Comparison of ENCODE assay signal across 13 mouse cellular contexts in the genomic region with DNA sequence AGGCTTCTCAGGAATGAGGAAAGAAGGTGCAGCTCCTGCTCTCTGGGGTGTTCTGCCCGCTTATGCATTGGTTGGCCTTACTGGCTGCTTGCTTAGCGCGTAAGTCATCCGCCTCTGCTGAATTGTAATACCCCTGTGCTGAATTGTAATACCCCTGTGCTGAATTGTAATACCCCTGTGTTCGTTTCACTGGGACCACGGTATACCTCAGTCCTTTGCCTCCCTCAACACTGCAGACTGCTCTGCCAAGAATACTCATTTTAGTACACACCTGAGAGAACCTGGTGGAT. TPM values are rescaled to one million over a fixed set of nuclear protein-coding genes. Genes with fewer than 3 reads are reported as not detected.
DNase-seq lines count a peak whose midpoint lies in the region; ATAC-seq lines count a peak whose summit lies in the region.
"Had no signal": no experiment of that assay in that cellular context is flagged by ENCODE, and none has a peak within 500 bp of the region (broad histone marks: within the 10 kb centered on the region; RNA-seq: fewer than 3 reads in every experiment).

No protein-coding gene starts in this region.

- intact Hi-C loops in heart, postnatal 25 days (cut with DNase I): no loop called here

- H3K9me3 ChIP-seq in heart, embryonic 13.5 days: no peaks in the 10 kb centered on the region
- H3K9me3 ChIP-seq in neural tube, embryonic 12.5 days: no peaks in the 10 kb centered on the region
- H3K9me3 ChIP-seq in kidney, embryonic 14.5 days (ENCODE audit: control insufficient read depth, low read length): no peaks in the 10 kb centered on the region
- H3K9me3 ChIP-seq in neural tube, embryonic 15.5 days (replicated peaks): no peaks in the 10 kb centered on the region
- H3K9me3 ChIP-seq: limb, embryonic 15.5 days had no signal

- H3K27ac ChIP-seq in heart, embryonic 13.5 days (replicated peaks): peak overlapping the region; percentile 99
- no peak overlapping the region for H3K27ac ChIP-seq in neural tube, embryonic 12.5 days
- no peak overlapping the region for H3K27ac ChIP-seq in kidney, embryonic 14.5 days (ENCODE audit: low read depth, low read length)
- H3K27ac ChIP-seq in neural tube, embryonic 15.5 days (replicated peaks): no peak overlapping the region

- DNase-seq in heart, postnatal 25 days (ENCODE audit: low spot score): no peak
- DNase-seq in neural tube, embryonic 10.5 days (ENCODE audit: extremely low spot score, low spot score): no peak
- no peak for DNase-seq in ovary, postnatal 36 days (ENCODE audit: low spot score)
- DNase-seq in ovary, postnatal 14 days (ENCODE audit: low spot score): no peak
- DNase-seq: lung, postnatal 4 days; spleen, adult 18-20 months; thymus, adult 2 months had no signal

- 83% methylated on average over 6 of the region's 6 CpGs for WGBS in heart, embryonic 13.5 days
- 84% methylated on average over 6 of the region's 6 CpGs for WGBS in neural tube, embryonic 12.5 days
- WGBS in kidney, embryonic 14.5 days: 77% methylated on average over 6 of the region's 6 CpGs
- WGBS in neural tube, embryonic 15.5 days: 77% methylated on average over 6 of the region's 6 CpGs

- H3K4me1 ChIP-seq in heart, embryonic 13.5 days: peaks cover 53% of the 10 kb centered on the region
- H3K4me1 ChIP-seq in neural tube, embryonic 12.5 days: peaks cover 5% of the 10 kb centered on the region; the same call in 1 of the 2 replicates
- H3K4me1 ChIP-seq in kidney, embryonic 14.5 days (ENCODE audit: control insufficient read depth, insufficient read depth, low read length): peaks cover 4% of the 10 kb centered on the region; the same call in 1 of the 2 replicates
- H3K4me1 ChIP-seq in neural tube, embryonic 15.5 days: peaks cover 23% of the 10 kb centered on the region

- ATAC-seq in heart, embryonic 13.5 days (ENCODE audit: extremely low read depth, insufficient number of reproducible peaks, low FRiP score, low TSS enrichment): no peak
- no peak for ATAC-seq in neural tube, embryonic 12.5 days (ENCODE audit: low FRiP score, low read depth)
- no peak for ATAC-seq in kidney, embryonic 14.5 days (ENCODE audit: low FRiP score, low TSS enrichment)
- no peak for ATAC-seq in neural tube, embryonic 15.5 days (ENCODE audit: low FRiP score)
- ATAC-seq: forebrain, embryonic 16.5 days had no signal

- H3K4me3 ChIP-seq in heart, embryonic 13.5 days: peak overlapping the region; percentile 90; the same call in 1 of the 2 replicates
- H3K4me3 ChIP-seq in neural tube, embryonic 12.5 days: no peak overlapping the region
- H3K4me3 ChIP-seq in kidney, embryonic 14.5 days (ENCODE audit: low read length): 0 out of 2 replicates have a peak overlapping the region, but pooled peaks have one; percentile 85
- H3K4me3 ChIP-seq in neural tube, embryonic 15.5 days (replicated peaks): peak overlapping the region; percentile 58; the same call in 1 of the 2 replicates

- H3K9ac ChIP-seq in heart, embryonic 13.5 days: peak overlapping the region; percentile 94
- H3K9ac ChIP-seq in neural tube, embryonic 12.5 days: no peak overlapping the region
- H3K9ac ChIP-seq in kidney, embryonic 14.5 days (ENCODE audit: low read depth, low read length): no peak overlapping the region
- H3K9ac ChIP-seq in neural tube, embryonic 15.5 days (replicated peaks): no peak overlapping the region

- H3K27me3 ChIP-seq in heart, embryonic 13.5 days (replicated peaks): no peaks in the 10 kb centered on the region
- H3K27me3 ChIP-seq in neural tube, embryonic 12.5 days (replicated peaks): no peaks in the 10 kb centered on the region
- H3K27me3 ChIP-seq in kidney, embryonic 14.5 days (ENCODE audit: control insufficient read depth, insufficient read depth, low read length): no peaks in the 10 kb centered on the region
- H3K27me3 ChIP-seq in neural tube, embryonic 15.5 days (replicated peaks): no peaks in the 10 kb centered on the region
- H3K27me3 ChIP-seq: limb, embryonic 15.5 days had no signal

- no peaks in the 10 kb centered on the region for H3K36me3 ChIP-seq in heart, embryonic 13.5 days
- no peaks in the 10 kb centered on the region for H3K36me3 ChIP-seq in neural tube, embryonic 12.5 days
- no peaks in the 10 kb centered on the region for H3K36me3 ChIP-seq in kidney, embryonic 14.5 days (ENCODE audit: control insufficient read depth, insufficient read depth, low read length)
- no peaks in the 10 kb centered on the region for H3K36me3 ChIP-seq in neural tube, embryonic 15.5 days
- H3K36me3 ChIP-seq: limb, embryonic 15.5 days had no signal

- H3K4me2 ChIP-seq in heart, embryonic 13.5 days: peak overlapping the region; percentile 69
- H3K4me2 ChIP-seq in neural tube, embryonic 12.5 days (replicated peaks): peak overlapping the region; percentile 66; the same call in 1 of the 2 replicates
- no peak overlapping the region for H3K4me2 ChIP-seq in kidney, embryonic 14.5 days (replicated peaks; ENCODE audit: low read depth, low read length)
- peak overlapping the region; percentile 68 for H3K4me2 ChIP-seq in neural tube, embryonic 15.5 days

RNA-seq across cellular contexts. Expression of a gene that starts 2.2 kb away (rescaled TPM):
- 273 and 298 TPM in 2 replicates for polyA plus RNA-seq in heart, embryonic 13.5 days (2015; fragmentation: Nextera tagmentation; extraction: Ambion mirVana)
- total RNA-seq in heart, postnatal 25 days (2021): 1,000 to 10,000 TPM; 1,289 to 1,329 TPM
- polyA plus RNA-seq in neural tube, embryonic 12.5 days (2016; fragmentation: Nextera tagmentation; extraction: Ambion mirVana): 184 and 190 TPM in 2 replicates
- polyA plus RNA-seq in kidney, embryonic 14.5 days (2014; fragmentation: Nextera tagmentation; extraction: Ambion mirVana): 192 and 254 TPM in 2 replicates
- 402 and 424 TPM in 2 replicates for polyA plus RNA-seq in neural tube, embryonic 15.5 days (2015; fragmentation: Nextera tagmentation; extraction: Ambion mirVana)

RNA-seq across cellular contexts. Expression of a gene that starts 32.8 kb away (rescaled TPM):
- polyA plus RNA-seq in heart, embryonic 13.5 days (2015; fragmentation: Nextera tagmentation; extraction: Ambion mirVana): 20.9 and 22.6 TPM in 2 replicates
- total RNA-seq in heart, postnatal 25 days (2021): 10 to 100 TPM; 22.9 to 25.3 TPM
- 49.6 and 53.9 TPM in 2 replicates for polyA plus RNA-seq in neural tube, embryonic 12.5 days (2016; fragmentation: Nextera tagmentation; extraction: Ambion mirVana)
- polyA plus RNA-seq in kidney, embryonic 14.5 days (2014; fragmentation: Nextera tagmentation; extraction: Ambion mirVana): 25.3 and 51.3 TPM in 2 replicates
- 34.2 and 34.4 TPM in 2 replicates for polyA plus RNA-seq in neural tube, embryonic 15.5 days (2015; fragmentation: Nextera tagmentation; extraction: Ambion mirVana)

RNA-seq across cellular contexts. Expression of a gene that starts 49.0 kb away (rescaled TPM):
- 9.7 and 10.6 TPM in 2 replicates for polyA plus RNA-seq in heart, embryonic 13.5 days (2015; fragmentation: Nextera tagmentation; extraction: Ambion mirVana)
- 1 to 10 TPM; 6.5 to 8.6 TPM for total RNA-seq in heart, postnatal 25 days (2021)
- polyA plus RNA-seq in neural tube, embryonic 12.5 days (2016; fragmentation: Nextera tagmentation; extraction: Ambion mirVana): 6.0 and 7.8 TPM in 2 replicates
- polyA plus RNA-seq in kidney, embryonic 14.5 days (2014; fragmentation: Nextera tagmentation; extraction: Ambion mirVana): 10.2 and 12.7 TPM in 2 replicates
- polyA plus RNA-seq in neural tube, embryonic 15.5 days (2015; fragmentation: Nextera tagmentation; extraction: Ambion mirVana): 9.0 and 10.7 TPM in 2 replicates
